Mouse (Mus musculus): ENCODE data around the gene Scai. TPM values are rescaled to one million over a fixed set of nuclear protein-coding genes. Genes with fewer than 3 reads are reported as not detected.

The Scai gene
- polyA plus RNA-seq, 1 experiment: 2.4 TPM

GRCm38 (mm10) chr2:39194809-39195208 is 4.3 kb upstream of the Scai start:
- no peak for DNase-seq
- no peak for TF ChIP-seq CTCF (IDR thresholded peaks at IDR 0.05; ENCODE audit: insufficient read depth, low read length)
- no peak for TF ChIP-seq POLR2A (IDR thresholded peaks at IDR 0.05; ENCODE audit: borderline replicate concordance, extremely low read depth, low read depth, low read length)
- Histone ChIP-seq H3K4me3 (replicated peaks; ENCODE audit: extremely low read depth, low read depth, low read length) (no peak overlapping the region), H3K4me1 (ENCODE audit: control insufficient read depth, insufficient read depth, low read length) (peaks cover 2% of the 10 kb centered on the region)
- WGBS: 98% methylated on average over 2 of the region's 2 CpGs

- DNase-seq: no peak
- peaks cover 4% of the 10 kb centered on the region for H3K4me1 ChIP-seq (ENCODE audit: control insufficient read depth, insufficient read depth, low read length)
- H3K4me3 ChIP-seq (replicated peaks; ENCODE audit: extremely low read depth, low read depth, low read length): peak overlapping the region; percentile 76
- no peak for TF ChIP-seq POLR2A (IDR thresholded peaks at IDR 0.05; ENCODE audit: borderline replicate concordance, extremely low read depth, low read depth, low read length)
- no peak for TF ChIP-seq CTCF (IDR thresholded peaks at IDR 0.05; ENCODE audit: insufficient read depth, low read length)
- WGBS: under 1% methylated on average over 34 of the region's 39 CpGs
Observed at GRCm38 (mm10) chr2:39189961-39190560, 473 bp downstream of the Scai start.

GRCm38 (mm10) chr2:39185942-39186341 is 4.6 kb downstream of the Scai start:
- no peak for DNase-seq

GRCm38 (mm10) chr2:39183587-39183986 is 6.9 kb downstream of the Scai start:
- TF ChIP-seq CTCF (IDR thresholded peaks at IDR 0.05; ENCODE audit: insufficient read depth, low read length) (no peak), POLR2A (IDR thresholded peaks at IDR 0.05; ENCODE audit: borderline replicate concordance, extremely low read depth, low read depth, low read length) (no peak)
- H3K4me1 ChIP-seq (ENCODE audit: control insufficient read depth, insufficient read depth, low read length): no peaks in the 10 kb centered on the region
- WGBS: 88% methylated on average over 2 of the region's 2 CpGs

More at GRCm38 (mm10) chr2:39185942-39186341, 4.6 kb downstream of the Scai start:
- TF ChIP-seq CTCF (IDR thresholded peaks at IDR 0.05; ENCODE audit: insufficient read depth, low read length) (no peak), POLR2A (IDR thresholded peaks at IDR 0.05; ENCODE audit: borderline replicate concordance, extremely low read depth, low read depth, low read length) (no peak)
- WGBS: 60% methylated on average over 3 of the region's 3 CpGs
- H3K4me1 ChIP-seq (ENCODE audit: control insufficient read depth, insufficient read depth, low read length): peaks cover 4% of the 10 kb centered on the region
- H3K4me3 ChIP-seq (replicated peaks; ENCODE audit: extremely low read depth, low read depth, low read length): no peak overlapping the region

GRCm38 (mm10) chr2:39160996-39161395 is 29.5 kb downstream of the Scai start:
- TF ChIP-seq POLR2A (IDR thresholded peaks at IDR 0.05; ENCODE audit: borderline replicate concordance, extremely low read depth, low read depth, low read length): no peak
- TF ChIP-seq CTCF (IDR thresholded peaks at IDR 0.05; ENCODE audit: insufficient read depth, low read length): no peak
- H3K4me1 ChIP-seq (ENCODE audit: control insufficient read depth, insufficient read depth, low read length): no peaks in the 10 kb centered on the region
- WGBS: 68% methylated on average over 1 of the region's 1 CpGs
- H3K4me3 ChIP-seq (replicated peaks; ENCODE audit: extremely low read depth, low read depth, low read length): no peak overlapping the region
- DNase-seq: no peak

More at GRCm38 (mm10) chr2:39183587-39183986, 6.9 kb downstream of the Scai start:
- no peak overlapping the region for H3K4me3 ChIP-seq (replicated peaks; ENCODE audit: extremely low read depth, low read depth, low read length)
- DNase-seq: no peak

GRCm38 (mm10) chr2:39157916-39158315 is 32.6 kb downstream of the Scai start:
- DNase-seq: no peak
- Histone ChIP-seq H3K4me3 (replicated peaks; ENCODE audit: extremely low read depth, low read depth, low read length) (no peak overlapping the region), H3K4me1 (ENCODE audit: control insufficient read depth, insufficient read depth, low read length) (no peaks in the 10 kb centered on the region)
- no peak for TF ChIP-seq POLR2A (IDR thresholded peaks at IDR 0.05; ENCODE audit: borderline replicate concordance, extremely low read depth, low read depth, low read length)
- no peak for TF ChIP-seq CTCF (IDR thresholded peaks at IDR 0.05; ENCODE audit: insufficient read depth, low read length)
- WGBS: 36% methylated on average over 1 of the region's 1 CpGs

- DNase-seq: no peak
- 47% methylated on average over 1 of the region's 1 CpGs for WGBS
- Histone ChIP-seq H3K4me3 (replicated peaks; ENCODE audit: extremely low read depth, low read depth, low read length) (no peak overlapping the region), H3K4me1 (ENCODE audit: control insufficient read depth, insufficient read depth, low read length) (no peaks in the 10 kb centered on the region)
- TF ChIP-seq CTCF (IDR thresholded peaks at IDR 0.05; ENCODE audit: insufficient read depth, low read length) (no peak), POLR2A (IDR thresholded peaks at IDR 0.05; ENCODE audit: borderline replicate concordance, extremely low read depth, low read depth, low read length) (no peak)
Observed at GRCm38 (mm10) chr2:39156821-39157220, 33.7 kb downstream of the Scai start.

- WGBS: 62% methylated on average over 2 of the region's 2 CpGs
- no peaks in the 10 kb centered on the region for H3K4me1 ChIP-seq (ENCODE audit: control insufficient read depth, insufficient read depth, low read length)
- no peak for TF ChIP-seq POLR2A (IDR thresholded peaks at IDR 0.05; ENCODE audit: borderline replicate concordance, extremely low read depth, low read depth, low read length)
- no peak for TF ChIP-seq CTCF (IDR thresholded peaks at IDR 0.05; ENCODE audit: insufficient read depth, low read length)
- no peak overlapping the region for H3K4me3 ChIP-seq (replicated peaks; ENCODE audit: extremely low read depth, low read depth, low read length)
- no peak for DNase-seq
Observed at GRCm38 (mm10) chr2:39150943-39151342, 39.6 kb downstream of the Scai start.

GRCm38 (mm10) chr2:39148075-39148474 is 42.5 kb downstream of the Scai start:
- Histone ChIP-seq H3K4me1 (ENCODE audit: control insufficient read depth, insufficient read depth, low read length) (no peaks in the 10 kb centered on the region), H3K4me3 (replicated peaks; ENCODE audit: extremely low read depth, low read depth, low read length) (no peak overlapping the region)
- DNase-seq: no peak
- TF ChIP-seq CTCF (IDR thresholded peaks at IDR 0.05; ENCODE audit: insufficient read depth, low read length) (no peak), POLR2A (IDR thresholded peaks at IDR 0.05; ENCODE audit: borderline replicate concordance, extremely low read depth, low read depth, low read length) (no peak)
- 27% methylated on average over 2 of the region's 2 CpGs for WGBS

GRCm38 (mm10) chr2:39146469-39146868 is 44.1 kb downstream of the Scai start:
- no peaks in the 10 kb centered on the region for H3K4me1 ChIP-seq (ENCODE audit: control insufficient read depth, insufficient read depth, low read length)
- 98% methylated on average over 1 of the region's 1 CpGs for WGBS
- TF ChIP-seq CTCF (IDR thresholded peaks at IDR 0.05; ENCODE audit: insufficient read depth, low read length) (no peak), POLR2A (IDR thresholded peaks at IDR 0.05; ENCODE audit: borderline replicate concordance, extremely low read depth, low read depth, low read length) (no peak)
- no peak overlapping the region for H3K4me3 ChIP-seq (replicated peaks; ENCODE audit: extremely low read depth, low read depth, low read length)
- DNase-seq: no peak
